Mouse (Mus musculus): ENCODE measurements at regions not wholly inside any gene's neighbourhood (a gene's known extent, or its start where the extent isn't known, plus 50 kb on each side); places are given as distances from the start of the nearest gene placed in this dataset.
A peak's percentile ranks its signal among the peaks of the same experiment; 100 is the strongest.

DNA sequence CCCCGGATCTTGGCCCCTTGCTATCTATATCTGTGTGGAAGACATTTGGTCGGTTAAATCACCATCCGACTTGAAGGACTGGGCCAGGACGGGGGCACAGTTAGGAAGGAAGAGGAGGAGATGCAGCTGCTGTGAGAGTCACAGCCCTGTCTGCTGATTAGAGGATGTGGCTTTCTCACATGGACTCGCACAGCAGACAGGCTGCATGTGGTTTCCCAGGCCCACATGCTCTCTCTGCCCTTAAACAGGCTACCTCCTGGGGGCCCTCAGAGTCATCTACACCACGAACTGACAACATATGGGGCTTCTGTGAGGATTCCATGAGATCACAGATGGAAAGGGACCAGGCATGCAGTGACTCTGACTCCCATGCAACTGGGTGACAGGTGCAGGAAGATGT, 62.9 kb upstream of the Sv2b start:
- no peak for TF ChIP-seq CTCF (IDR thresholded peaks at IDR 0.05; ENCODE audit: control insufficient read depth, insufficient read depth, insufficient read length)
- no peak for TF ChIP-seq CEBPB (IDR thresholded peaks at IDR 0.05; ENCODE audit: low read depth)
- TF ChIP-seq USF1 (IDR thresholded peaks at IDR 0.05; ENCODE audit: low read depth) = peak; percentile 55
- TF ChIP-seq MAX (IDR thresholded peaks at IDR 0.05) = peak; percentile 88
- TF ChIP-seq FOSL1 (IDR thresholded peaks at IDR 0.05; ENCODE audit: insufficient read depth, low read length, poor library complexity, severe bottlenecking) = no peak
- peak; percentile 97 for TF ChIP-seq MYOD1 (IDR thresholded peaks at IDR 0.05; ENCODE audit: control insufficient read depth, insufficient read length, low read depth)
- no peak for TF ChIP-seq MYOG (IDR thresholded peaks at IDR 0.05; ENCODE audit: control insufficient read depth, extremely low read depth, insufficient read length)

Measured in C2C12 (cell line).